Mouse (Mus musculus) lung, embryonic 15.5 days (tissue): ENCODE measurements around the gene AI182371. TPM values are rescaled to one million over a fixed set of nuclear protein-coding genes. Genes with fewer than 3 reads are reported as not detected.

Experiments used
- ATAC-seq: fragments of 200-750 bp; cut with Nextera tagmentation; 2 replicates; pipeline ENCODE4 v1.8.0; 2017; ENCODE audit warnings: moderate number of reproducible peaks, borderline replicate concordance; ENCODE audit not compliant: low FRiP score, low TSS enrichment; ENCODE audit errors: extremely low read depth
- H3K27ac ChIP-seq: fragments of 300-500 bp; sonication (generic); 2 replicates; pipeline ENCODE4 v1.5.1; 2015; ENCODE audit warnings: moderate library complexity, mild to moderate bottlenecking, inconsistent platforms
- H3K27me3 ChIP-seq: fragments of 300-500 bp; sonication (generic); 2 replicates; pipeline ENCODE4 v1.6.1; 2015; ENCODE audit warnings: inconsistent platforms
- H3K36me3 ChIP-seq: fragments of 300-500 bp; sonication (generic); 2 replicates; pipeline ENCODE4 v1.6.1; 2015; ENCODE audit warnings: inconsistent platforms
- H3K4me1 ChIP-seq: fragments of 300-500 bp; sonication (generic); 2 replicates; pipeline ENCODE4 v1.6.1; 2015; ENCODE audit warnings: inconsistent platforms
- H3K4me2 ChIP-seq: fragments of 300-500 bp; sonication (generic); 2 replicates; pipeline ENCODE4 v1.6.1; 2015; ENCODE audit warnings: inconsistent platforms, mild to moderate bottlenecking, moderate library complexity
- H3K4me3 ChIP-seq: fragments of 300-500 bp; sonication (generic); 2 replicates; pipeline ENCODE4 v1.5.1; 2015; ENCODE audit warnings: mild to moderate bottlenecking, inconsistent platforms
- H3K9ac ChIP-seq: fragments of 300-500 bp; sonication (generic); 2 replicates; pipeline ENCODE4 v1.6.1; 2015; ENCODE audit warnings: inconsistent platforms
- H3K9me3 ChIP-seq: fragments of 300-500 bp; sonication (generic); 2 replicates; pipeline ENCODE4 v1.6.1; 2016; ENCODE audit warnings: inconsistent platforms
- WGBS: fragments of 180-500 bp; shearing (Covaris S2); methylation state at CpG from one replicate; pipeline ENCODE4 v1.1.7; 2015; 5-methylcytosine and 5-hydroxymethylcytosine counted together
- polyA plus RNA-seq: library from polyadenylated mRNA; unstranded; fragments of >200 nt; fragmentation: Nextera tagmentation; extraction: Ambion mirVana; gene quantifications from 2 replicates; pipeline ENCODE4 v1.2.1, GENCODE M21; 2015

AI182371 gene
- polyA plus RNA-seq = 0.30 and 0.66 TPM in 2 replicates

- no peaks in the 10 kb centered on the region for H3K36me3 ChIP-seq
- WGBS = 93% methylated on average over 3 of the region's 3 CpGs
- H3K9ac ChIP-seq = no peak within 1 kb of the TSS
- no peaks in the 10 kb centered on the region for H3K9me3 ChIP-seq
- H3K4me2 ChIP-seq = no peak within 1 kb of the TSS
- no peaks in the 10 kb centered on the region for H3K4me1 ChIP-seq
- no peak for ATAC-seq
- H3K27me3 ChIP-seq = no peaks in the 10 kb centered on the region
- no peak within 1 kb of the TSS for H3K27ac ChIP-seq
- no peak within 1 kb of the TSS for H3K4me3 ChIP-seq
Measured at GRCm38 (mm10) chr2:35101443-35101842, at the start of gene AI182371. Gene AI182371, minus strand, starts transcription at chr2:35101543.

GRCm38 (mm10) chr2:35148806-35149205 lies 47.5 kb upstream of the AI182371 start:
- H3K27me3 ChIP-seq = no peaks in the 10 kb centered on the region
- no peaks in the 10 kb centered on the region for H3K4me1 ChIP-seq
- H3K4me3 ChIP-seq = no peak overlapping the region
- H3K9ac ChIP-seq = no peak overlapping the region
- 84% methylated on average over 10 of the region's 10 CpGs for WGBS
- H3K36me3 ChIP-seq = peaks cover 94% of the 10 kb centered on the region
- no peak overlapping the region for H3K27ac ChIP-seq
- H3K9me3 ChIP-seq = no peaks in the 10 kb centered on the region
- no peak overlapping the region for H3K4me2 ChIP-seq
- no peak for ATAC-seq

GRCm38 (mm10) chr2:35141673-35142072 lies 40.3 kb upstream of the AI182371 start:
- no peak for ATAC-seq
- no peak overlapping the region for H3K4me2 ChIP-seq
- WGBS = 89% methylated on average over 3 of the region's 3 CpGs
- H3K4me3 ChIP-seq = no peak overlapping the region
- H3K4me1 ChIP-seq = no peaks in the 10 kb centered on the region
- H3K27me3 ChIP-seq = no peaks in the 10 kb centered on the region
- H3K9me3 ChIP-seq = no peaks in the 10 kb centered on the region
- no peak overlapping the region for H3K27ac ChIP-seq
- H3K9ac ChIP-seq = no peak overlapping the region
- peaks cover 85% of the 10 kb centered on the region for H3K36me3 ChIP-seq

GRCm38 (mm10) chr2:35138576-35138975 lies 37.2 kb upstream of the AI182371 start:
- Histone ChIP-seq H3K4me3 (no peak overlapping the region), H3K4me1 (0 out of 2 replicates have a peak, but pooled peaks cover 7% of the 10 kb centered on the region), H3K36me3 (peaks cover 66% of the 10 kb centered on the region), H3K27ac (no peak overlapping the region), H3K27me3 (no peaks in the 10 kb centered on the region), H3K9ac (no peak overlapping the region), H3K4me2 (no peak overlapping the region), H3K9me3 (no peaks in the 10 kb centered on the region)
- no peak for ATAC-seq
- WGBS = 80% methylated on average over 1 of the region's 1 CpGs

GRCm38 (mm10) chr2:35133891-35134290 lies 32.5 kb upstream of the AI182371 start:
- Histone ChIP-seq H3K27me3 (no peaks in the 10 kb centered on the region), H3K9me3 (no peaks in the 10 kb centered on the region), H3K4me2 (peak overlapping the region; percentile 24; the same call in 1 of the 2 replicates), H3K36me3 (peaks cover 34% of the 10 kb centered on the region), H3K4me1 (peaks cover 18% of the 10 kb centered on the region), H3K27ac (no peak overlapping the region), H3K9ac (no peak overlapping the region), H3K4me3 (no peak overlapping the region)
- no peak for ATAC-seq
- WGBS = 54% methylated on average over 5 of the region's 5 CpGs

GRCm38 (mm10) chr2:35132662-35133055 lies 31.3 kb upstream of the AI182371 start:
- Histone ChIP-seq H3K4me2 (peak overlapping the region; percentile 68), H3K9ac (peak overlapping the region; percentile 40), H3K9me3 (no peaks in the 10 kb centered on the region), H3K36me3 (peaks cover 25% of the 10 kb centered on the region), H3K4me3 (peak overlapping the region; percentile 47), H3K27ac (peak overlapping the region; percentile 87), H3K27me3 (no peaks in the 10 kb centered on the region), H3K4me1 (peaks cover 18% of the 10 kb centered on the region)
- no peak for ATAC-seq
- WGBS = 4% methylated on average over 5 of the region's 5 CpGs

GRCm38 (mm10) chr2:35131991-35132661 lies 30.8 kb upstream of the AI182371 start:
- H3K27me3 ChIP-seq = no peaks in the 10 kb centered on the region
- ATAC-seq = peak; percentile 100
- H3K9ac ChIP-seq = peak overlapping the region; percentile 40
- H3K27ac ChIP-seq = peak overlapping the region; percentile 87
- H3K9me3 ChIP-seq = no peaks in the 10 kb centered on the region
- peak overlapping the region; percentile 47 for H3K4me3 ChIP-seq
- peak overlapping the region; percentile 68 for H3K4me2 ChIP-seq
- peaks cover 18% of the 10 kb centered on the region for H3K4me1 ChIP-seq
- under 1% methylated on average over 21 of the region's 21 CpGs for WGBS
- H3K36me3 ChIP-seq = peaks cover 21% of the 10 kb centered on the region

GRCm38 (mm10) chr2:35131491-35131890 lies 30.1 kb upstream of the AI182371 start:
- Histone ChIP-seq H3K27ac (peak overlapping the region; percentile 87), H3K4me1 (peaks cover 18% of the 10 kb centered on the region), H3K36me3 (peaks cover 17% of the 10 kb centered on the region), H3K4me2 (peak overlapping the region; percentile 68), H3K4me3 (peak overlapping the region; percentile 47), H3K9ac (no peak overlapping the region), H3K27me3 (no peaks in the 10 kb centered on the region), H3K9me3 (no peaks in the 10 kb centered on the region)
- ATAC-seq = no peak

GRCm38 (mm10) chr2:35124716-35125115 lies 23.4 kb upstream of the AI182371 start:
- H3K4me2 ChIP-seq = no peak overlapping the region
- 78% methylated on average over 7 of the region's 7 CpGs for WGBS
- ATAC-seq = no peak
- H3K9me3 ChIP-seq = no peaks in the 10 kb centered on the region
- H3K4me3 ChIP-seq = no peak overlapping the region
- H3K27ac ChIP-seq = no peak overlapping the region
- H3K4me1 ChIP-seq = no peaks in the 10 kb centered on the region
- H3K9ac ChIP-seq = no peak overlapping the region
- no peaks in the 10 kb centered on the region for H3K27me3 ChIP-seq
- H3K36me3 ChIP-seq = peaks cover 23% of the 10 kb centered on the region

- peak overlapping the region; percentile 7; the same call in 1 of the 2 replicates for H3K4me3 ChIP-seq
- no peaks in the 10 kb centered on the region for H3K9me3 ChIP-seq
- H3K4me2 ChIP-seq = no peak overlapping the region
- no peaks in the 10 kb centered on the region for H3K27me3 ChIP-seq
- H3K9ac ChIP-seq = no peak overlapping the region
- no peak overlapping the region for H3K27ac ChIP-seq
- H3K4me1 ChIP-seq = 0 out of 2 replicates have a peak, but pooled peaks cover 3% of the 10 kb centered on the region
- 67% methylated on average over 2 of the region's 2 CpGs for WGBS
- ATAC-seq = no peak
- H3K36me3 ChIP-seq = no peaks in the 10 kb centered on the region; the same call in 1 of the 2 replicates
Measured at GRCm38 (mm10) chr2:35110521-35110920, 9.2 kb upstream of the AI182371 start.

- under 1% methylated on average over 13 of the region's 13 CpGs for WGBS
- peak overlapping the region; percentile 87 for H3K4me2 ChIP-seq
- H3K27me3 ChIP-seq = no peaks in the 10 kb centered on the region
- H3K27ac ChIP-seq = peak overlapping the region; percentile 89
- H3K4me3 ChIP-seq = peak overlapping the region; percentile 93
- no peaks in the 10 kb centered on the region for H3K9me3 ChIP-seq
- no peak for ATAC-seq
- H3K9ac ChIP-seq = peak overlapping the region; percentile 81
- 0 out of 2 replicates have a peak, but pooled peaks cover 3% of the 10 kb centered on the region for H3K4me1 ChIP-seq
- H3K36me3 ChIP-seq = no peaks in the 10 kb centered on the region
Measured at GRCm38 (mm10) chr2:35109924-35110304, 8.6 kb upstream of the AI182371 start.

GRCm38 (mm10) chr2:35109141-35109923 lies 8.0 kb upstream of the AI182371 start, which contains the start of gene Cntrl:
Gene Cntrl, plus strand, starts transcription at chr2:35109492.
- ATAC-seq = peak; percentile 98
- Histone ChIP-seq H3K9ac (peak within 1 kb of the TSS; percentile 81), H3K4me3 (peak within 1 kb of the TSS; percentile 93), H3K36me3 (no peaks in the 10 kb centered on the region), H3K27ac (peak within 1 kb of the TSS; percentile 89), H3K4me2 (peak within 1 kb of the TSS; percentile 87), H3K4me1 (0 out of 2 replicates have a peak, but pooled peaks cover 3% of the 10 kb centered on the region), H3K27me3 (no peaks in the 10 kb centered on the region), H3K9me3 (no peaks in the 10 kb centered on the region)
- WGBS = under 1% methylated on average over 62 of the region's 62 CpGs
